Mouse (Mus musculus): ENCODE data around the gene Calm4. TPM values are rescaled to one million over a fixed set of nuclear protein-coding genes. Genes with fewer than 3 reads are reported as not detected.
A peak's percentile ranks its signal among the peaks of the same experiment; 100 is the strongest.

Gene Calm4
- polyA plus RNA-seq, 1 experiment from 2014 or later: not detected

DNA sequence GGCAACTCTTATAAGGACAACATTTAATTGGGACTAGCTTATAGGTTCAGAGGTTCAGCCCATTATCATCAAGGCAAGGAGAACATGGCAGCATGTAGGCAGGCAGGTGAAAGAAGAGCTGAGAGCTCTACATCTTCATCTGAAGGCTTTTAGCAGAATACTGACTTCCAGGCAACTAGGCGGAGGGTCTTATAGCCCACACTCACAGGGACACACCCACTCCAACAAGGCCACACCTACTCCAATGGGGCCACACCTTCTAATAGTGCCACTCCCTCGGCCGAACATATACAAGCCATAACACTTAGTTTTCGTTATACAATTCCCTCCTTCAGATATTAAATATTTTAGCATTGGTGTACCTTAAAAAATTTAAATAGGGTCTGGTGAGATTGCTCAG is 35.3 kb downstream of the Calm4 start:
- no peaks in the 10 kb centered on the region for H3K9me3 ChIP-seq (ENCODE audit: control insufficient read depth, low read length)
- H3K27me3 ChIP-seq (ENCODE audit: control insufficient read depth, insufficient read depth, low read length): no peaks in the 10 kb centered on the region
- H3K4me2 ChIP-seq (ENCODE audit: low read length): no peak overlapping the region
- 88% methylated on average over 4 of the region's 4 CpGs for WGBS
- H3K27ac ChIP-seq (replicated peaks in 1 of 2; ENCODE audit: control insufficient read depth in 1 of 2, insufficient read depth in 1 of 2, low read depth in 2 of 2, low read length in 2 of 2): no peak overlapping the region
- no peak overlapping the region for H3K9ac ChIP-seq (ENCODE audit: low read length)
- H3K4me3 ChIP-seq (ENCODE audit: control insufficient read depth in 1 of 2, insufficient read depth in 1 of 2, low read depth in 1 of 2, low read length in 2 of 2): no peak overlapping the region
- H3K4me1 ChIP-seq (ENCODE audit: control insufficient read depth in 2 of 2, insufficient read depth in 2 of 2, low read length in 2 of 2): peaks cover 7 to 10% of the 10 kb centered on the region in 2 experiments; a peak in 2 of 4 replicates
- no peaks in the 10 kb centered on the region for H3K36me3 ChIP-seq (ENCODE audit: control insufficient read depth, insufficient read depth, low read length)
- ATAC-seq (ENCODE audit: insufficient number of reproducible peaks, insufficient read depth, low FRiP score, low read depth): no peak

- Histone ChIP-seq H3K4me3 (ENCODE audit: control insufficient read depth in 1 of 2, insufficient read depth in 1 of 2, low read depth in 1 of 2, low read length in 2 of 2) (no peak overlapping the region), H3K9me3 (ENCODE audit: control insufficient read depth, low read length) (no peaks in the 10 kb centered on the region), H3K9ac (ENCODE audit: low read length) (peak overlapping the region; percentile 8; the same call in 1 of the 2 replicates), H3K27me3 (ENCODE audit: control insufficient read depth, insufficient read depth, low read length) (no peaks in the 10 kb centered on the region), H3K36me3 (ENCODE audit: control insufficient read depth, insufficient read depth, low read length) (peaks cover 9% of the 10 kb centered on the region), H3K4me1 (ENCODE audit: control insufficient read depth in 2 of 2, insufficient read depth in 2 of 2, low read length in 2 of 2) (peaks cover 7 to 10% of the 10 kb centered on the region in 2 experiments; a peak in 2 of 4 replicates), H3K27ac (replicated peaks in 1 of 2; ENCODE audit: control insufficient read depth in 1 of 2, insufficient read depth in 1 of 2, low read depth in 2 of 2, low read length in 2 of 2) (0 out of 4 replicates have a peak overlapping the region, but pooled peaks of 1 of the 2 experiments have one; percentile 14), H3K4me2 (ENCODE audit: low read length) (no peak overlapping the region)
- 0 out of 2 replicates have a peak, but pooled peaks have one; percentile 8 for ATAC-seq (ENCODE audit: insufficient number of reproducible peaks, insufficient read depth, low FRiP score, low read depth)
- WGBS: 70% methylated on average over 6 of the region's 6 CpGs
Observed at GRCm38 (mm10) chr13:3876448-3876847, 38.9 kb downstream of the Calm4 start.

GRCm38 (mm10) chr13:3877185-3877584 is 39.6 kb downstream of the Calm4 start:
- 43% methylated on average over 6 of the region's 6 CpGs for WGBS
- no peak overlapping the region for H3K9ac ChIP-seq (ENCODE audit: low read length)
- H3K27me3 ChIP-seq (ENCODE audit: control insufficient read depth, insufficient read depth, low read length): no peaks in the 10 kb centered on the region
- H3K36me3 ChIP-seq (ENCODE audit: control insufficient read depth, insufficient read depth, low read length): peaks cover 16% of the 10 kb centered on the region
- ATAC-seq (ENCODE audit: insufficient number of reproducible peaks, insufficient read depth, low FRiP score, low read depth): no peak
- no peak overlapping the region for H3K4me2 ChIP-seq (ENCODE audit: low read length)
- H3K4me3 ChIP-seq (ENCODE audit: control insufficient read depth in 1 of 2, insufficient read depth in 1 of 2, low read depth in 1 of 2, low read length in 2 of 2): no peak overlapping the region
- H3K9me3 ChIP-seq (ENCODE audit: control insufficient read depth, low read length): no peaks in the 10 kb centered on the region
- H3K4me1 ChIP-seq (ENCODE audit: control insufficient read depth in 2 of 2, insufficient read depth in 2 of 2, low read length in 2 of 2): peaks cover 7 to 10% of the 10 kb centered on the region in 2 experiments; a peak in 2 of 4 replicates
- H3K27ac ChIP-seq (replicated peaks in 1 of 2; ENCODE audit: control insufficient read depth in 1 of 2, insufficient read depth in 1 of 2, low read depth in 2 of 2, low read length in 2 of 2): 0 out of 4 replicates have a peak overlapping the region, but pooled peaks of 1 of the 2 experiments have one; percentile 14

GRCm38 (mm10) chr13:3877679-3878220 is 40.2 kb downstream of the Calm4 start:
- H3K4me1 ChIP-seq (ENCODE audit: control insufficient read depth in 2 of 2, insufficient read depth in 2 of 2, low read length in 2 of 2): peaks cover 7 to 10% of the 10 kb centered on the region in 2 experiments; a peak in 2 of 4 replicates
- H3K9me3 ChIP-seq (ENCODE audit: control insufficient read depth, low read length): no peaks in the 10 kb centered on the region
- peaks cover 22% of the 10 kb centered on the region for H3K36me3 ChIP-seq (ENCODE audit: control insufficient read depth, insufficient read depth, low read length)
- no peak for ATAC-seq (ENCODE audit: insufficient number of reproducible peaks, insufficient read depth, low FRiP score, low read depth)
- H3K4me2 ChIP-seq (ENCODE audit: low read length): no peak overlapping the region
- H3K4me3 ChIP-seq (ENCODE audit: control insufficient read depth in 1 of 2, insufficient read depth in 1 of 2, low read depth in 1 of 2, low read length in 2 of 2): no peak overlapping the region
- no peak overlapping the region for H3K9ac ChIP-seq (ENCODE audit: low read length)
- H3K27me3 ChIP-seq (ENCODE audit: control insufficient read depth, insufficient read depth, low read length): no peaks in the 10 kb centered on the region
- WGBS: 66% methylated on average over 4 of the region's 4 CpGs
- no peak overlapping the region for H3K27ac ChIP-seq (replicated peaks in 1 of 2; ENCODE audit: control insufficient read depth in 1 of 2, insufficient read depth in 1 of 2, low read depth in 2 of 2, low read length in 2 of 2)

DNA sequence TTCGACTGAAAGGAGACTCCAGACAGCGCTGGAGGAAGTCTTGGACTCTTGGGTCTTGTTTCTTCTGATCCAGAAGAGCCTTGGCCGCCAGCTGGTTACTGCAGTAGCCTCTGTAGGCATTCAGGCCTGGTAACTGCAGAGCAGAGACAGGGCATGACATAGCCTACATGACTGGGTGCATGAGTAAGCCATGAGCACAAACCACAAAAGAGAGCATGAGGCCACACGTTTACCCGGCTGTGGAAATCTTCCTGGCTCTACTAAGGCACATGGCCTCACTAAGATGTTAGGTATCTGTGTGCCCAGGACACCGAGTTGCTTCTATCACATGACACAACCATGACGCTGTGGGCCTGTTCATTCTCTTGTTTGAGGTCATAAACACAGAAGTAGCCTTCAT is 49.1 kb downstream of the Calm4 start:
- Histone ChIP-seq H3K27me3 (ENCODE audit: control insufficient read depth, insufficient read depth, low read length) (no peaks in the 10 kb centered on the region), H3K27ac (replicated peaks in 1 of 2; ENCODE audit: control insufficient read depth in 1 of 2, insufficient read depth in 1 of 2, low read depth in 2 of 2, low read length in 2 of 2) (no peak overlapping the region), H3K4me2 (ENCODE audit: low read length) (no peak overlapping the region), H3K36me3 (ENCODE audit: control insufficient read depth, insufficient read depth, low read length) (peaks cover 68% of the 10 kb centered on the region), H3K9me3 (ENCODE audit: control insufficient read depth, low read length) (no peaks in the 10 kb centered on the region), H3K9ac (ENCODE audit: low read length) (no peak overlapping the region), H3K4me1 (ENCODE audit: control insufficient read depth in 2 of 2, insufficient read depth in 2 of 2, low read length in 2 of 2) (peaks cover 3 to 8% of the 10 kb centered on the region in 2 experiments; a peak in 3 of 4 replicates), H3K4me3 (ENCODE audit: control insufficient read depth in 1 of 2, insufficient read depth in 1 of 2, low read depth in 1 of 2, low read length in 2 of 2) (no peak overlapping the region)
- ATAC-seq (ENCODE audit: insufficient number of reproducible peaks, insufficient read depth, low FRiP score, low read depth): no peak
- 95% methylated on average over 7 of the region's 7 CpGs for WGBS

Other genes starting within 250 kb of the Calm4 start
- gene Fam208b, start 226.6 kb upstream of the Calm4 start, polyA plus RNA-seq (2014; fragmentation: Nextera tagmentation; extraction: Ambion mirVana): 11.2 and 11.9 TPM in 2 replicates
- 4.4 and 6.8 TPM in 2 replicates for gene Asb13, start 203.7 kb upstream of the Calm4 start, polyA plus RNA-seq (2014; fragmentation: Nextera tagmentation; extraction: Ambion mirVana)
- gene Calml3, start 33.4 kb upstream of the Calm4 start, polyA plus RNA-seq (2014; fragmentation: Nextera tagmentation; extraction: Ambion mirVana): not detected in 2 replicates
- gene Calm5, start 16.4 kb downstream of the Calm4 start, polyA plus RNA-seq (2014; fragmentation: Nextera tagmentation; extraction: Ambion mirVana): not detected in 2 replicates
- gene Net1, start 80.5 kb downstream of the Calm4 start, polyA plus RNA-seq (2014; fragmentation: Nextera tagmentation; extraction: Ambion mirVana): 31.9 and 32.8 TPM in 2 replicates
- not detected in 2 replicates for gene Tubal3, start 80.5 kb downstream of the Calm4 start, polyA plus RNA-seq (2014; fragmentation: Nextera tagmentation; extraction: Ambion mirVana)
- gene Ucn3, start 107.6 kb downstream of the Calm4 start, polyA plus RNA-seq (2014; fragmentation: Nextera tagmentation; extraction: Ambion mirVana): not detected in 2 replicates
- 2.0 and 3.1 TPM in 2 replicates for gene Akr1c14, start 211.3 kb downstream of the Calm4 start, polyA plus RNA-seq (2014; fragmentation: Nextera tagmentation; extraction: Ambion mirVana)